Mouse (Mus musculus) Muller cell, postnatal 12 days (primary cell): ENCODE results near the gene Gm45234.

Experiments used
- DNase-seq: peaks from one replicate; pipeline ENCODE4 v3.0.0-alpha.2; 2015; ENCODE audit errors: inconsistent ontology term

Gene Gm45234

DNA sequence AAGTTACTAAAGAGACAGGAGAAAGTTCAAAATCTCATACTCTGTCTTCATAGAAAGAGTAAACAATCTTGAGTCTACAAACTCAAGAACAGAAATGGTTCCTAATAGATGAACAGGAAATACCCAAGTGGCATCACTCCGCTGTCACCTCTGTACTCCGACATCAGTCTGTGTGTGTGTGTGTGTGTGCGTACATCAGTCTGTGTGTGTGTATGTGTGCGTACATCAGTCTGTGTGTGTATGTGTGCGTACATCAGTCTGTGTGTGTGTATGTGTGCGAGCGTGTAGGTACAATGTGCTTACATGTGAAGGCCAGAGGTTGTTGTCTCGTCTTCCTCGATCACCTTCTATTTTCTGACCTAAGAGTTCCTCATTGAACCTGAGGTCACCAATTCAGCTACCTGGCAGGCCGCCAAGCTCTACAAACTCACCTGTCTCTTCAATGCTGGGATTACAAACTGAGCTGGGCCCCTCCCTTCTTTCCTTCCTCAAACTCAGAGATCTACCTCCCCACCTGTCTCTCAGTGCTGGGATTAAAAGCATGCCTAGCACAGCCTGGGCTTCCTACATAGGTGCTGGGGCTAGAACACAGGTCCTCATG lies 47.4 kb downstream of the Gm45234 start:
- no peak for DNase-seq

- DNase-seq: no peak
These were observed 49.7 kb downstream of the Gm45234 start for GRCm38 (mm10) chr6:124706061-124706627.

- no peak for DNase-seq
These were observed 51.4 kb downstream of the Gm45234 start for GRCm38 (mm10) chr6:124704417-124704816.

- no peak for DNase-seq
These were observed 52.0 kb downstream of the Gm45234 start for GRCm38 (mm10) chr6:124703789-124704188.

GRCm38 (mm10) chr6:124702784-124703103 lies 53.1 kb downstream of the Gm45234 start:
- no peak for DNase-seq

- DNase-seq: no peak
These were observed 53.6 kb downstream of the Gm45234 start for GRCm38 (mm10) chr6:124702102-124702783.

DNA sequence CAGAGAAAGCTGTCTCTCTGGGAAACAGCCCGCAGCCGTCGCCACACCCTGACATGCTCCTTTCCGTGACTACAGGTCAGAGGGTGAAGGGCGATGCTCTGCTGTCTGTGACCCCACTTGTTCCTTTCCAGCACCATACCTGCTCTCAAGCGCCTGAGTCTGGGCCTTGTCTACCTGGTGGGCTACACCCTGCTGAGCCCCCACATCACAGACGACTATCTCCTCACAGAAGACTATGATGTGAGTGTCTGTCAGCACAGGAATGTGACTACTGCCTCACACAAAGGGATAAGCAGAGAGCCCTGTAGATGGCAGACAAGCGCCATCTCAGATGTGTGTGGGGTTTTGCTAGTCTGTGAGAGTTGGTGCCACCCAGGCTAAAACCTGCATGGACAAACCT lies 54.5 kb downstream of the Gm45234 start:
- no peak for DNase-seq

DNA sequence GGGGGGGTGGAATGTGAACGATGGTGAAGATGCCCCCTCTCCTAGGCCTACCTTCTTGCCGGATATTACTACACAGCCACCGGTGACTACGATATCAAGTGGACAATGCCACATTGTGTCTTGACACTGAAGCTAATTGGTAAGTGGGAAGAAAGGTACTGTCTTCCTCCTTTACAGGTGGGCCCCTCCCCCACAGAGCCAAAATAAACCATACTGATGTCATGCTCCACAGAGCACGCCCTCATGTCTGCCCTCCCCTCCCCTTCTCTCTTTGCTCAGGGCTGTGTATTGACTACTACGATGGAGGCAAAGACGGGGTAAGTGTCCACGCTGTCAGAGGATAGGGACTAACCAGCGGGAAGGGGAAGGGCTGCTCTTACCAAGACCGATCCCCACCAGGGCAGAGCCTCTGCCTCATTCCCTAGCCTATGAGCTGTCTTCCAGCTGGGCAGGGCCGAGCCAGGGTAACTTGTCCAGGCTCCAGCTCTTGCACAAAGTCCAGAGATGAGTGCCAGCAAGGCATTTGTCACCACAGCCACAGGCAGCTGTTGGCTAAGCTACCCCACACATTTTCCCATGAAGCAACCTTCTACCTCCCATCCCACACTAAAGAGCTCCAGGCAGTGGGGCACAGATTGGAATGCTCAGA lies 55.7 kb downstream of the Gm45234 start:
- DNase-seq: peak; percentile 92

DNA sequence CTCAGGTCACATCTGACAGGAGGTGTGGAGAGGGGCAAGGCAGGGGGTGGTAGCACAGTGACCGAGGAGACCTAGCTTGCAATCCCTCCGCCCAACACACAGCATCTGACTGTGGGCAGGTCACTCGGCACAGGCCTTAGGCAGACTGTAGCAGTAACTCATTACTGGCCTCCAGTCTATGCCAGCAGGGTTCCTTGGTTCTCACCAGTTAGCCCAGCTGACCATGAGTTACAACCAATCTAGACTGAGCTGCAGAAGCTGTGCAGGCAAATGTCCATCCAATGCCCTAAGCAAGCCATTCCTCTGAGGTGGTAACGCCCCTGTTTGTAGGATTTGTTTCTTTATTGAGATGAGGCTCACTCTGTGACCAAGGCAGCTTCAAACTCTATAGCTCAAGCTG lies 56.5 kb downstream of the Gm45234 start:
- DNase-seq: no peak

- DNase-seq: no peak
These were observed 57.1 kb downstream of the Gm45234 start for GRCm38 (mm10) chr6:124698751-124699150.

GRCm38 (mm10) chr6:124696441-124697150 lies 59.2 kb downstream of the Gm45234 start:
- DNase-seq: no peak

- peak; percentile 57 for DNase-seq
These were observed 61.5 kb downstream of the Gm45234 start for GRCm38 (mm10) chr6:124694166-124694955.

DNA sequence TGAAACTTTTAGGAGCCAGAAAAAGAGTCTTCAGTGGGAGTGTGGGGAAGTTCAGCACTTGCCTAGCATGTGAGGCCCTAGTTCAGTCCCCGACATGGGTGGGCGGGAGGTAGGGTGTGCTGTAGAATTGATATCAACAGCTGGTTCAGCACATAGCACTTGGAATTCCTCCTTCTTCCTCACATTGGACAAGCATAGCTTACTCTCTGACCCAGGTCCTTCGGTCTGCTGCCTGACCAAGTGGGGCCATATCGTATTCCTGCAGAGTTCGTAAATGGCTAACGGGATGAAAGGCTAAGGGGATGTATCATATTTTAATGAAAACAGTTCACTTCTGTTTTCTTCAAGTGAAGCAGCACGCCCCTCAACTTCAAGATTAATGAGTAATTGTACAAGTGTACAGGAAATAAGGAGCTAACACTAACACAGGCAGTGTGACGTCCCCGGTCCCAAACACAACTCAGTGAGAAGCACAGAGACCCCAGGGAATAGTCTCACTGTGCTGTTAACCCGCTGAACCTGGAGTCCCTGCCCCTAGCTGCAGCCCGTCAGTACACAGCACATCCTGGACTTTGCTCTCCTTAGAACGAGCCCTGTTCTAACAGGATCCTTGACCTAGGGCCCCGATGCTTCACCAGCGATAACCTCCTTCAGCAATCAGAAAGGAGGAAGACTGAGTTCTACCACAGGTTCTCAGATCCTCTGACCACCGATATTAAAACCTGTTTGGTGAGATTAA lies 62.4 kb downstream of the Gm45234 start:
- no peak for DNase-seq

- no peak for DNase-seq
These were observed 65.3 kb downstream of the Gm45234 start for GRCm38 (mm10) chr6:124690517-124690916.
